Mouse (Mus musculus) MEL (cell line): ENCODE data around the gene Prkce. TPM values are rescaled to one million over a fixed set of nuclear protein-coding genes. Genes with fewer than 3 reads are reported as not detected.

Experiments used
- DNase-seq: peaks from one replicate; pipeline ENCODE4 v3.0.0; 2011; ENCODE audit warnings: low read depth, low spot score
- H3K27ac ChIP-seq: 2 replicates; pipeline ENCODE4 v1.5.1; 2012; ENCODE audit warnings: low read depth, mild to moderate bottlenecking, control low read depth, low read length, moderate library complexity; ENCODE audit not compliant: control insufficient read depth
- H3K27me3 ChIP-seq, 2 experiments: fragments of 150-350 bp in 1 of 2; sonication (generic) in 1 of 2; 2 replicates each; pipeline ENCODE4 v1.6.1; 2012; ENCODE audit warnings: low read length in 2 of 2, mild to moderate bottlenecking in 2 of 2, improper control_type of control experiment in 1 of 2, moderate library complexity in 1 of 2; ENCODE audit not compliant: insufficient read depth in 2 of 2, control insufficient read depth in 1 of 2
- H3K36me3 ChIP-seq, 2 experiments: 2 replicates each; pipeline ENCODE4 v1.6.1; 2012 to 2014; ENCODE audit warnings: low read length in 2 of 2, improper control_type of control experiment in 1 of 2, inconsistent platforms in 1 of 2, mild to moderate bottlenecking in 1 of 2; ENCODE audit not compliant: insufficient read depth in 2 of 2, control insufficient read depth in 1 of 2
- H3K4me1 ChIP-seq, 2 experiments: fragments of 150-350 bp in 1 of 2; sonication (generic) in 1 of 2; 2 replicates each; pipeline ENCODE4 v1.6.1; 2012; ENCODE audit warnings: low read length in 2 of 2, improper control_type of control experiment in 1 of 2, mild to moderate bottlenecking in 1 of 2; ENCODE audit not compliant: insufficient read depth in 2 of 2, control insufficient read depth in 1 of 2
- H3K4me3 ChIP-seq, 2 experiments: fragments of 150-350 bp in 1 of 2; sonication (generic) in 1 of 2; 2 replicates each; pipeline ENCODE4 v1.5.1; 2012; ENCODE audit warnings: low read depth in 2 of 2, low read length in 2 of 2, mild to moderate bottlenecking in 2 of 2, moderate library complexity in 2 of 2, control low read depth in 1 of 2, improper control_type of control experiment in 1 of 2; ENCODE audit not compliant: control insufficient read depth in 1 of 2, insufficient read depth in 1 of 2
- H3K79me2 ChIP-seq: 2 replicates; pipeline ENCODE4 v1.6.1; 2012; ENCODE audit warnings: mild to moderate bottlenecking, low read length, moderate library complexity; ENCODE audit not compliant: control insufficient read depth, poor library complexity, insufficient read depth
- H3K9ac ChIP-seq: 2 replicates; pipeline ENCODE4 v1.6.1; 2012; ENCODE audit warnings: low read depth, mild to moderate bottlenecking, control low read depth, low read length, moderate library complexity; ENCODE audit not compliant: control insufficient read depth, poor library complexity, severe bottlenecking
- H3K9me3 ChIP-seq: fragments of 150-350 bp; sonication (generic); replicated peaks from 2 replicates; pipeline ENCODE4 v1.6.1; 2012; ENCODE audit warnings: mild to moderate bottlenecking, low read length, improper control_type of control experiment, moderate library complexity; ENCODE audit not compliant: insufficient read depth
- BHLHE40 ChIP-seq: IDR thresholded peaks from 2 replicates; pipeline ENCODE4 v1.6.1; 2012; ENCODE audit warnings: low read depth, mild to moderate bottlenecking, inconsistent platforms, low read length, improper control_type of control experiment, borderline replicate concordance
- CHD1 ChIP-seq: IDR thresholded peaks from 2 replicates; pipeline ENCODE4 v1.6.1; 2012; ENCODE audit warnings: low read depth, mild to moderate bottlenecking, inconsistent platforms, low read length, improper control_type of control experiment
- CTCF ChIP-seq, 3 experiments: IDR thresholded peaks in 2 of 3; conservative IDR thresholded peaks in 1 of 3; 2 replicates each; pipeline ENCODE4 v1.5.1; 2011 to 2012; ENCODE audit warnings: low read length in 3 of 3, low read depth in 2 of 3, mild to moderate bottlenecking in 2 of 3, improper control_type of control experiment in 1 of 3, inconsistent platforms in 1 of 3, mixed read lengths in 1 of 3, moderate library complexity in 1 of 3; ENCODE audit not compliant: control insufficient read depth in 1 of 3, insufficient read depth in 1 of 3, poor library complexity in 1 of 3, severe bottlenecking in 1 of 3
- ETS1 ChIP-seq: IDR thresholded peaks from 2 replicates; pipeline ENCODE4 v1.6.1; 2012; ENCODE audit warnings: low read depth, mild to moderate bottlenecking, inconsistent platforms, low read length, improper control_type of control experiment, moderate library complexity
- JUND ChIP-seq: IDR thresholded peaks from 2 replicates; pipeline ENCODE4 v1.6.1; 2011; ENCODE audit warnings: low read depth, mild to moderate bottlenecking, improper control_type of control experiment, low read length
- MAFK ChIP-seq: IDR thresholded peaks from 2 replicates; pipeline ENCODE4 v1.6.1; 2011; ENCODE audit warnings: low read depth, mild to moderate bottlenecking, low read length, improper control_type of control experiment, borderline replicate concordance
- MAX ChIP-seq: IDR thresholded peaks from 2 replicates; pipeline ENCODE4 v1.6.1; 2011; ENCODE audit warnings: low read length, improper control_type of control experiment
- MEF2A ChIP-seq: IDR thresholded peaks from 2 replicates; pipeline ENCODE4 v1.6.1; 2014; ENCODE audit warnings: low read depth, mild to moderate bottlenecking, inconsistent platforms, low read length, improper control_type of control experiment; ENCODE audit not compliant: poor library complexity, insufficient replicate concordance, severe bottlenecking; ENCODE audit errors: extremely low read depth
- MYB ChIP-seq: IDR thresholded peaks from 2 replicates; pipeline ENCODE4 v1.6.1; 2011; ENCODE audit warnings: mild to moderate bottlenecking, low read depth, low read length, improper control_type of control experiment
- POLR2AphosphoS2 ChIP-seq: IDR thresholded peaks from 2 replicates; pipeline ENCODE4 v1.6.1; 2011; ENCODE audit warnings: low read length, improper control_type of control experiment
- RAD21 ChIP-seq: IDR thresholded peaks from 2 replicates; pipeline ENCODE4 v1.6.1; 2011; ENCODE audit warnings: mild to moderate bottlenecking, low read depth, low read length, improper control_type of control experiment
- SMC3 ChIP-seq: IDR thresholded peaks from 2 replicates; pipeline ENCODE4 v1.6.1; 2011; ENCODE audit warnings: low read depth, low read length, improper control_type of control experiment
- TAL1 ChIP-seq: IDR thresholded peaks from 2 replicates; pipeline ENCODE4 v1.6.1; 2012; ENCODE audit warnings: mild to moderate bottlenecking, inconsistent platforms, low read length, moderate library complexity, mixed read lengths
- ZMIZ1 ChIP-seq: IDR thresholded peaks from 2 replicates; pipeline ENCODE4 v1.6.1; 2012; ENCODE audit warnings: low read depth, mild to moderate bottlenecking, inconsistent platforms, low read length, improper control_type of control experiment, moderate library complexity
- ZNF384 ChIP-seq: IDR thresholded peaks from 2 replicates; pipeline ENCODE4 v1.6.1; 2012; ENCODE audit warnings: low read depth, mild to moderate bottlenecking, inconsistent platforms, low read length, improper control_type of control experiment
- polyA plus RNA-seq, 2 experiments: library from polyadenylated mRNA; stranded (reverse) in 1 of 2; unstranded in 1 of 2; fragments of >175 nt in 1 of 2; fragments of >200 nt in 1 of 2; gene quantifications; 2 replicates each; pipeline versions ENCODE4 v1.2.1 to v1.2.4; 2012; ENCODE audit warnings: low replicate concordance in 2 of 2, low read depth in 1 of 2; ENCODE audit not compliant: insufficient read length in 2 of 2, insufficient read depth in 1 of 2, missing spikeins in 1 of 2
- total RNA-seq: library from RNA; depleted of rRNA; stranded (reverse); fragments of 300-350 nt; gene quantifications from 2 replicates; pipeline ENCODE4 v1.2.3, GENCODE M21; 2012

Gene Prkce
- total and polyA plus RNA-seq, 3 experiments = 3.0 to 5.3 TPM; not detected in 1

DNA sequence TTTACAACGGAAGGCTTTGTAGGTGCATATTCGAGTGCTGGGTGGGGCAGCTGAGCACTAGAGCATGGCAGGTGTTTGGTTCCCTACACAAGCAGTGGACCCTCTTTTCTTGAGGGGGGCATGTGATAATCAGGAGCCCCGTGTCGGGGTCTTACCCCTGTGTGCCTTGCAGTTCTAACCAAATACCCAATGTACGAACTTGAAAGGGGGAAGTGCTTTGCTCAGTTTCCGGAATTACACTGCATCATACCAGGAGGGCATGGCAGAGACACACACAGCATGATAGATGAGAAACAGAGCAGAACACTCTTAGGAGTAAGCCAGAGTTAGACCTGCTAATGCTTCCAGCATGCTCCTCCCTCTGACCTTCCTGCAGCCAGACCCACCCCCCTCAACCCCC lies 208.8 kb downstream of the Prkce start:
- H3K9ac ChIP-seq = no peak overlapping the region
- no peaks in the 10 kb centered on the region for H3K27me3 ChIP-seq
- no peaks in the 10 kb centered on the region for H3K36me3 ChIP-seq
- TF ChIP-seq JUND (no peak), ETS1 (no peak), BHLHE40 (no peak), SMC3 (no peak)
- no peaks in the 10 kb centered on the region for H3K79me2 ChIP-seq
- no peak overlapping the region for H3K4me3 ChIP-seq
- DNase-seq = no peak
- no peaks in the 10 kb centered on the region for H3K9me3 ChIP-seq
- no peaks in the 10 kb centered on the region for H3K4me1 ChIP-seq
- H3K27ac ChIP-seq = no peak overlapping the region

DNA sequence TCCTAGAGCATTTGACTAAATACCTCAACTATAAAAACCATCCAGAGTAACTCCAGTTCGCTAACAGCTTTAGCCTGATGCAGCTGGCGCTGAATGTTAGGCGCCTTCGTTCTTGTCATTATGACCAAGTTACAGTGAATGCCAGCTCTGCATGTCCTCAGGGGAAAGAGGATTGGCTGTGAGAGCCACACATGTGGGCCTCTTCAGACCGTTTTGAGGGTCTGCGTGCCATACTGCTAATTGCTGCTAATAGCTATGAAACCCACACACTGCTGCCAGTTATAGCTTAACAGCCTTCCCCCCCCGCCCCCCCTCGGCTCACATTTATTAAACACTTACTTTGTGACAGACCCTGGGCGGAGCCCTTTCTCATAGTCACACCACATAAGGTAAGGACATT lies 210.3 kb downstream of the Prkce start:
- H3K36me3 ChIP-seq = no peaks in the 10 kb centered on the region
- no peak for DNase-seq

DNA sequence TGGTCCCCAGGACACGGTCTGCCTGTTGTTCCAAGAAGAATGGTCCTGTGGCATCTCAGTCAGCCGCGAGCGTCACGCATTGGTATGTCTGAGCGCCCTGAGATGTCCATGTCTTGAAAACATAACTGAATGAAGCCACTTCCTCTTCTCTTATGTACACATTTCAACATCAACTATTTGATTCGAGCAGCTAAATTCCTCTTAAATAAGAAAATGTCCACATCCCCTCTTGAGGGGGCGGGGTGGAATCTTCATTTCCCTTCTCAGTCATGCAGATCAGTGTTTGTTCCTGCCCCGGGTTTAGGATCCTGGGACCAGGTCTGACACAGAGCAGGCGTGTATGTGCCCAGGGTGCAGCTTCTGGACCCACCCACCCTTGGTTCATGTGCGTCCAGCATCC lies 211.0 kb downstream of the Prkce start:
- Histone ChIP-seq H3K36me3 (no peaks in the 10 kb centered on the region), H3K9ac (no peak overlapping the region), H3K27ac (no peak overlapping the region), H3K4me3 (no peak overlapping the region), H3K79me2 (no peaks in the 10 kb centered on the region), H3K9me3 (no peaks in the 10 kb centered on the region), H3K4me1 (no peaks in the 10 kb centered on the region), H3K27me3 (no peaks in the 10 kb centered on the region)
- TF ChIP-seq MEF2A (no peak), JUND (no peak), TAL1 (no peak), MYB (no peak), RAD21 (no peak), MAX (no peak), CTCF (IDR thresholded peaks at IDR 0.05 in 2 of 3, conservative IDR thresholded peaks at IDR 0.05 in 1 of 3; ENCODE audit: control insufficient read depth in 1 of 3, insufficient read depth in 1 of 3, low read depth in 2 of 3, low read length in 3 of 3, poor library complexity in 1 of 3, severe bottlenecking in 1 of 3) (no peak), POLR2AphosphoS2 (no peak)
- no peak for DNase-seq

More for the DNA sequence above, 210.3 kb downstream of the Prkce start:
- TF ChIP-seq MAX = no peak
- no peak for TF ChIP-seq MAFK
- TF ChIP-seq ZMIZ1 = no peak
- TF ChIP-seq CHD1 = no peak
- TF ChIP-seq CTCF (IDR thresholded peaks at IDR 0.05 in 2 of 3, conservative IDR thresholded peaks at IDR 0.05 in 1 of 3; ENCODE audit: control insufficient read depth in 1 of 3, insufficient read depth in 1 of 3, low read depth in 2 of 3, low read length in 3 of 3, poor library complexity in 1 of 3, severe bottlenecking in 1 of 3) = no peak
- no peak for TF ChIP-seq ZNF384
- no peak for TF ChIP-seq BHLHE40
- TF ChIP-seq MYB = no peak
- Histone ChIP-seq H3K27ac (no peak overlapping the region), H3K79me2 (no peaks in the 10 kb centered on the region), H3K4me1 (no peaks in the 10 kb centered on the region), H3K9ac (no peak overlapping the region), H3K4me3 (no peak overlapping the region), H3K9me3 (no peaks in the 10 kb centered on the region), H3K27me3 (no peaks in the 10 kb centered on the region)
